Mouse (Mus musculus) C2C12 (cell line): Measurements from ENCODE around the gene Mtmr3. TPM values are rescaled to one million over a fixed set of nuclear protein-coding genes. Genes with fewer than 3 reads are reported as not detected.

Source experiments
- H3K27me3 ChIP-seq: one replicate; pipeline ENCODE4 v1.6.1; 2011; ENCODE audit not compliant: control insufficient read depth, insufficient read depth, insufficient read length
- H3K36me3 ChIP-seq: one replicate; pipeline ENCODE4 v1.6.1; 2011; ENCODE audit not compliant: control insufficient read depth, insufficient read depth
- H3K4me3 ChIP-seq: one replicate; pipeline ENCODE4 v1.5.1; 2011; ENCODE audit warnings: mild to moderate bottlenecking, control low read depth; ENCODE audit not compliant: poor library complexity, insufficient read depth, severe bottlenecking
- H3K79me2 ChIP-seq: one replicate; pipeline ENCODE4 v1.6.1; 2011; ENCODE audit not compliant: control insufficient read depth, insufficient read depth
- H3K79me3 ChIP-seq: one replicate; pipeline ENCODE4 v1.6.1; 2011; ENCODE audit warnings: low read depth, control low read depth
- H3ac ChIP-seq: one replicate; pipeline ENCODE3; 2011; ENCODE audit warnings: low read depth; ENCODE audit not compliant: control insufficient read depth, insufficient read length
- CEBPB ChIP-seq: IDR thresholded peaks from one replicate; pipeline ENCODE4 v1.6.1; 2011; ENCODE audit warnings: low read depth, mild to moderate bottlenecking, control low read depth, moderate library complexity
- CTCF ChIP-seq: IDR thresholded peaks from one replicate; pipeline ENCODE4 v1.5.1; 2011; ENCODE audit not compliant: control insufficient read depth, insufficient read depth, insufficient read length
- FOSL1 ChIP-seq: IDR thresholded peaks from one replicate; pipeline ENCODE4 v1.8.0; 2011; ENCODE audit warnings: mild to moderate bottlenecking, low read length; ENCODE audit not compliant: poor library complexity, insufficient read depth, severe bottlenecking
- MAX ChIP-seq: IDR thresholded peaks from one replicate; pipeline ENCODE4 v1.6.1; 2011; ENCODE audit warnings: mild to moderate bottlenecking, control low read depth
- MYOD1 ChIP-seq: IDR thresholded peaks from one replicate; pipeline ENCODE4 v1.6.1; 2011; ENCODE audit warnings: low read depth; ENCODE audit not compliant: control insufficient read depth, insufficient read length
- MYOG ChIP-seq: IDR thresholded peaks from one replicate; pipeline ENCODE4 v1.6.1; 2011; ENCODE audit not compliant: control insufficient read depth, insufficient read length; ENCODE audit errors: extremely low read depth
- USF1 ChIP-seq: IDR thresholded peaks from one replicate; pipeline ENCODE4 v1.6.1; 2011; ENCODE audit warnings: low read depth, mild to moderate bottlenecking, control low read depth, moderate library complexity
- polyA plus RNA-seq: library from polyadenylated mRNA; unstranded; fragments of >200 nt; fragmentation: generic; extraction: Trizol; gene quantifications from one replicate; pipeline ENCODE4 v1.2.1, GENCODE M21; 2012; ENCODE audit warnings: missing spikeins

Mtmr3 gene
- polyA plus RNA-seq, 1 experiment = 13.8 TPM

- H3K4me3 ChIP-seq = no peak overlapping the region
- no peaks in the 10 kb centered on the region for H3K27me3 ChIP-seq
- peaks cover 42% of the 10 kb centered on the region for H3K79me2 ChIP-seq
- peaks cover 20% of the 10 kb centered on the region for H3K79me3 ChIP-seq
- no peak for TF ChIP-seq USF1
- TF ChIP-seq CTCF = no peak
- TF ChIP-seq CEBPB = no peak
- TF ChIP-seq FOSL1 = no peak
- no peak for TF ChIP-seq MYOD1
- TF ChIP-seq MAX = no peak
- no peak for TF ChIP-seq MYOG
- H3K36me3 ChIP-seq = peaks cover 12% of the 10 kb centered on the region
- H3ac ChIP-seq = no peak overlapping the region
Observed at GRCm38 (mm10) chr11:4636782-4637342, 42.2 kb upstream of the Mtmr3 start.

DNA sequence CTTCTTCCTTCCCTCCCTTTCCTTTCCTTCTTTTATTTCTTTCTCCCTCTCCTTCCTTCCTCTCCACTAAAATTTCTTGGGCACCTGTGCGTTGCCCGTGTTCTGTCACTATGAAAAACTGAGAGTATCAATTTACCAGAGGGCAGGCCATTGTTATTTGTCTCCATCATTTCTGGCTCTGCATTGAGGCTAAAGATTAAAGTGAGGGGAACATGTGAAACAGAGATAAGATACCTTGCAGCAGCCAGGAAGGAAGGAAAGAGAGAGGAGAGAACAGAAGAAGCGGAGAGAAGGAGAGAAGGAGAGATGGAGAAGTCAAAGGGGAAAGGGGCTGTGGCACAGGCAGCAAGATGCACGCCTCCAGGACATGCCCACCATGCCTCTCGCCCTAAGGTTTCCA is 39.7 kb upstream of the Mtmr3 start:
- H3K79me3 ChIP-seq = peaks cover 15% of the 10 kb centered on the region
- TF ChIP-seq MYOG = no peak
- TF ChIP-seq FOSL1 = no peak
- TF ChIP-seq CEBPB = no peak
- TF ChIP-seq MAX = no peak
- TF ChIP-seq MYOD1 = no peak
- no peak for TF ChIP-seq CTCF
- TF ChIP-seq USF1 = no peak
- peaks cover 2% of the 10 kb centered on the region for H3K36me3 ChIP-seq
- no peak overlapping the region for H3K4me3 ChIP-seq
- no peaks in the 10 kb centered on the region for H3K27me3 ChIP-seq
- H3K79me2 ChIP-seq = peaks cover 17% of the 10 kb centered on the region
- no peak overlapping the region for H3ac ChIP-seq

DNA sequence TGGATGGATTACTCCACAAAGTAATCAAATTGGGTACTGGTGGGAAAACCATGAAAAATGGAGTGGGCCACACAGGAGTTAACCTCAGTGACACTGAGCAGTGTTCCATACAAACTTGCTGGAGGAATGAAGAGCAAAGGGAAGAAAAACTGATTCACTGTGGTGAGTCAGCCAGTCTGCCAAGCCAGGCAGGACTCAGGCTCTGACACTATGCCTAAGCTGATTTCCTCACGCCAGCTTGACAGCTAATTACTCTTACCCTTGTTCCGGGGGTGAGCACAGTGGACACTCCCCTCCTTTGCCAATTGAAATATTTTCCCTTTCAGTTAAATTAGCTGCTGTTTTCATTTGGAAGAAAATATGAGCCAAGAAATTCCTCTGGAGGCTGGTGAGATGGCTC is 38.8 kb upstream of the Mtmr3 start:
- Histone ChIP-seq H3K36me3 (no peaks in the 10 kb centered on the region), H3K27me3 (no peaks in the 10 kb centered on the region), H3K79me2 (peaks cover 8% of the 10 kb centered on the region), H3K79me3 (peaks cover 6% of the 10 kb centered on the region), H3ac (no peak overlapping the region), H3K4me3 (no peak overlapping the region)
- no peak for TF ChIP-seq CTCF
- no peak for TF ChIP-seq CEBPB
- no peak for TF ChIP-seq MYOD1
- no peak for TF ChIP-seq MYOG
- TF ChIP-seq FOSL1 = no peak
- TF ChIP-seq USF1 = no peak
- TF ChIP-seq MAX = no peak

DNA sequence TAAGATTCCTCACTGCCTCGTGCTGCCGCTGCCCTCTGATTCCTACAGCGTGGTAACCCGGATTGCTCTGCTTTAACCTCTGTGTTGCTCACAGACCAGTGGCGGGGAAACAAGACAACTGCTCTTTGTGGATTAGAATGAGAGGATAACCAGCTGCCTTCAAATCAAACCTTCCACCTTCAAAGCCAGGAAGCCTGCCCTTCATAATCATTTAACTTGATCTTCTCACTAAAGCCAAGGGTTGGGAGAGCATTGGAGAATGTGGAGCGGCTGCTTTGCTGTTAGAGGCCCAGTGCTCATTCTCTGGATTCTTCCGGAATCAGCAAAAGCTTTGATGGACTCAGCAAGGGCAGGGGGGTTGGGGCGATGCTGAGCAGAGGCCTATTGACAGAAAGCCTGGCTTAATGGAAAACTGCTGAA is 35.2 kb upstream of the Mtmr3 start:
- H3K36me3 ChIP-seq = no peaks in the 10 kb centered on the region

DNA sequence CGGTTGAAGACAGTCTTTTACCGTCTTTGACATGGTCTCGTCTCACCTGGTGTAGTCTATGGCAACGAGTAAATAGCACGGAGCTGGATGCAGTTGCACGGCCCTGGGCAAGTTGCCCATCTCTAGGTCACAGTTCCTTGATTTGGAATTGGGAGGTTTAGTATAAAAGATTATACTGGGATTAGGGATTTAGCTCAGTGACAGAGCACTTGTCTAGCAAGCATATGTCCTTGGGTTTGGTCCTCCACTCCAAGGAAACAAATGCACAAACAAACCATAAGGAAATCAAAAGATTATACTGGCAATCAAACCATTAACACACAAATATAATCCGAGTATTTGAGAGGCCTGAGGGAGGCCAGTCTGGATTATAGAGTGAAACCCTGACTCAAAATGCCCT is 33.0 kb upstream of the Mtmr3 start:
- TF ChIP-seq CEBPB (no peak), USF1 (no peak), MAX (no peak), FOSL1 (no peak), MYOG (no peak)
- no peaks in the 10 kb centered on the region for H3K27me3 ChIP-seq
- no peak overlapping the region for H3K4me3 ChIP-seq
- H3K79me3 ChIP-seq = no peaks in the 10 kb centered on the region
- H3K36me3 ChIP-seq = no peaks in the 10 kb centered on the region
- no peak overlapping the region for H3ac ChIP-seq
- no peaks in the 10 kb centered on the region for H3K79me2 ChIP-seq

More for the DNA sequence above, 35.2 kb upstream of the Mtmr3 start:
- H3K27me3 ChIP-seq = no peaks in the 10 kb centered on the region
- H3K79me3 ChIP-seq = no peaks in the 10 kb centered on the region
- no peak overlapping the region for H3K4me3 ChIP-seq
- no peaks in the 10 kb centered on the region for H3K79me2 ChIP-seq
- TF ChIP-seq FOSL1 (no peak), USF1 (no peak), CEBPB (no peak), MAX (no peak), MYOG (no peak), MYOD1 (no peak), CTCF (no peak)
- no peak overlapping the region for H3ac ChIP-seq

DNA sequence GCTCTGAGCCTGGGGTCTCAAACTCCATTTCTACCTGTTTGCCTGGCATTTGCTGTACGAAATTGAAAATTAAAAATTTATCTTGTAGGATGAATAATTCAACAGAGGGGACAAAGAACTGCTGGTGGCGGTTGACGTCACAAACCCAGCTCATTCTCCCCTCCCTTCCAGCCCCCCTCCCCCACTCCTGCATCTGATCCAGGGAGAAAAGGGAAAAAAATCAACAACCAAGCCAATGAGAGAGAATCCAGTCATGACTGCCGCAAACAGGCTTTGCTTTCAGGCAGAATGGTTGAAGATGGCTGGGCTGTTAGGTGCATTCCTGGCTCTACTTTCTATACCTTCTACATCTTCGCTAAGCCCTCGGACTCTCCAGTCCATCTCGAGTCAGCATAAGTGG is 31.3 kb upstream of the Mtmr3 start:
- Histone ChIP-seq H3K79me3 (no peaks in the 10 kb centered on the region), H3K79me2 (no peaks in the 10 kb centered on the region), H3ac (no peak overlapping the region), H3K4me3 (no peak overlapping the region), H3K36me3 (no peaks in the 10 kb centered on the region), H3K27me3 (no peaks in the 10 kb centered on the region)
- no peak for TF ChIP-seq CTCF
- no peak for TF ChIP-seq MYOG
- no peak for TF ChIP-seq USF1
- no peak for TF ChIP-seq MYOD1
- no peak for TF ChIP-seq CEBPB
- TF ChIP-seq MAX = no peak
- no peak for TF ChIP-seq FOSL1
